Mouse (Mus musculus) left cerebral cortex, postnatal 10 days (tissue): Measurements from ENCODE around the gene Pde6c. TPM values are rescaled to one million over a fixed set of nuclear protein-coding genes. Genes with fewer than 3 reads are reported as not detected.
A peak's percentile ranks its signal among the peaks of the same experiment; 100 is the strongest.

ENCODE experiments used
- DNase-seq, 2 experiments: peaks; one replicate each; pipeline ENCODE4 v3.0.0; 2021 to 2022; ENCODE audit warnings: low spot score in 2 of 2, mixed read lengths in 1 of 2; ENCODE audit errors: extremely low spot score in 1 of 2
- intact Hi-C: fragments of 180-260 bp; cut with DNase I; formaldehyde crosslinking; loops from one replicate; pipeline ENCODE4 v1.15.1; 2025
- total RNA-seq, 2 experiments: library from RNA; stranded (reverse); gene quantifications; 2 replicates each; pipeline ENCODE4 v1.2.3; 2021

Pde6c gene
- total RNA-seq, 2 experiments from 2014 or later = 0.39 to 0.58 TPM

GRCm38 (mm10) chr19:38224685-38225060 lies 92.1 kb downstream of the Pde6c start:
- DNase-seq = peak; percentile 35 to 65
- intact Hi-C loops = loop anchor here (2.0 kb wide), 1 partner anchor 40 kb away; the partner anchor contains the start of gene Lgi1

GRCm38 (mm10) chr19:38228699-38229098 lies 96.1 kb downstream of the Pde6c start:
- intact Hi-C loops = no loop called here
- no peak for DNase-seq

DNA sequence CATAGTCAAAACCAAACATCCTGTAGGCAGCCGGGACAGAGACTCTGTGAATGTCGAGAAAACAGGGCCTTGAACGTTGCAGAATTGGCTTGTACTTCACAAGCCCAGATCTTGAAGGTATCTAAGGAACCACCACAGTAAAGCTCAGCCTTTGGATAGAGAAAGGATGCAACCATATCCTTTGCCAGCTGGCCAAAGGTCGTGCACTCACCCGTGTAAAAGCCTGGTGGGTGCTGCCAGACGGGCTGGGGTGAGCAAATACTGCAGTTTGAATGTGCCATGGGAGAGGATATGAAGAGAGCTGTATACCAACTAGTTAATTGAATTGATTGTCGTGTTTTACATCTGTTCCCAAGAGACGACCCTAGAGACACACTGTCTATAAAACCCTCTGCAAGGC lies 99.5 kb downstream of the Pde6c start:
- intact Hi-C loops = no loop called here

GRCm38 (mm10) chr19:38232516-38232915 lies 99.9 kb downstream of the Pde6c start:
- DNase-seq = no peak
- intact Hi-C loops = no loop called here

More for the DNA sequence above, 99.5 kb downstream of the Pde6c start:
- no peak for DNase-seq

Other genes starting within 250 kb of the Pde6c start
- 1 to 10 TPM; 7.2 to 7.8 TPM for gene Myof, start 89.2 kb upstream of the Pde6c start, total RNA-seq
- gene Cep55, start 77.8 kb upstream of the Pde6c start, total RNA-seq = 1 to 10 TPM in 1 of 2 experiments, under 1 TPM in 1; 0.83 to 1.0 TPM
- under 1 TPM in 1 of 2 experiments, not detected in 1; 0.24 TPM for gene Ffar4, start 35.7 kb upstream of the Pde6c start, total RNA-seq
- gene Rbp4, start 7.5 kb upstream of the Pde6c start, total RNA-seq = 10 to 100 TPM; 12.5 to 13.9 TPM
- 10 to 100 TPM; 15.7 to 16.0 TPM for gene Fra10ac1, start 91.4 kb downstream of the Pde6c start, total RNA-seq
- gene Lgi1, start 131.8 kb downstream of the Pde6c start, total RNA-seq = 100 to 1,000 TPM; 105 to 108 TPM